Mouse (Mus musculus) CH12.LX (cell line): Measurements from ENCODE around the gene Endog. TPM values are rescaled to one million over a fixed set of nuclear protein-coding genes. Genes with fewer than 3 reads are reported as not detected.

Experiments used
- DNase-seq: peaks from one replicate; pipeline ENCODE4 v3.0.0-alpha.2; 2013; ENCODE audit errors: extremely low read depth
- H3K27ac ChIP-seq: 2 replicates; pipeline ENCODE4 v1.5.1; 2012; ENCODE audit warnings: low read depth, mild to moderate bottlenecking, control low read depth, moderate library complexity; ENCODE audit not compliant: insufficient read depth
- H3K27me3 ChIP-seq: replicated peaks from 2 replicates; pipeline ENCODE3; 2012; ENCODE audit warnings: inconsistent platforms
- H3K36me3 ChIP-seq, 2 experiments: replicated peaks in 1 of 2; 2 replicates each; pipeline versions ENCODE3 to v1.6.1; 2012; ENCODE audit warnings: inconsistent platforms in 1 of 2, low read length in 1 of 2, mild to moderate bottlenecking in 1 of 2, mixed read lengths in 1 of 2, moderate library complexity in 1 of 2; ENCODE audit not compliant: control insufficient read depth in 1 of 2, insufficient read depth in 1 of 2
- H3K4me1 ChIP-seq, 2 experiments: 2 replicates each; pipeline ENCODE4 v1.6.1; 2012; ENCODE audit warnings: inconsistent platforms in 1 of 2, moderate library complexity in 1 of 2; ENCODE audit not compliant: insufficient read depth in 2 of 2, control insufficient read depth in 1 of 2
- H3K4me2 ChIP-seq: 2 replicates; pipeline ENCODE4 v1.6.1; 2012; ENCODE audit warnings: low read depth, mild to moderate bottlenecking, control low read depth; ENCODE audit not compliant: poor library complexity, insufficient read depth, severe bottlenecking
- H3K4me3 ChIP-seq, 3 experiments: fragments of 150-350 bp in 1 of 3; sonication (generic) in 1 of 3; replicated peaks in 1 of 3; 2 replicates each; pipeline versions ENCODE3 to v1.5.1; 2011 to 2012; ENCODE audit warnings: low read depth in 2 of 3, low read length in 2 of 3, mild to moderate bottlenecking in 2 of 3, moderate library complexity in 2 of 3, control low read depth in 1 of 3, improper control_type of control experiment in 1 of 3, inconsistent platforms in 1 of 3, mixed read lengths in 1 of 3; ENCODE audit not compliant: poor library complexity in 1 of 3
- H3K79me2 ChIP-seq: replicated peaks from 2 replicates; pipeline ENCODE4 v1.6.1; 2012; ENCODE audit warnings: mild to moderate bottlenecking, moderate library complexity; ENCODE audit not compliant: control insufficient read depth, poor library complexity, insufficient read depth, severe bottlenecking; ENCODE audit errors: extremely low read depth
- H3K9ac ChIP-seq: 2 replicates; pipeline ENCODE4 v1.6.1; 2012; ENCODE audit warnings: low read depth, mild to moderate bottlenecking, control low read depth, moderate library complexity; ENCODE audit not compliant: insufficient read depth
- H3K9me3 ChIP-seq: replicated peaks from 2 replicates; pipeline ENCODE3; 2012; ENCODE audit warnings: low read length, inconsistent platforms, mixed read lengths
- BHLHE40 ChIP-seq: IDR thresholded peaks from 2 replicates; pipeline ENCODE4 v1.6.1; 2011; ENCODE audit warnings: mild to moderate bottlenecking, low read depth, low read length, improper control_type of control experiment
- CHD1 ChIP-seq: IDR thresholded peaks from 2 replicates; pipeline ENCODE4 v1.6.1; 2012; ENCODE audit warnings: low read depth, low read length, improper control_type of control experiment, inconsistent platforms
- CHD2 ChIP-seq: IDR thresholded peaks from 2 replicates; pipeline ENCODE4 v1.6.1; 2011; ENCODE audit warnings: low read length, improper control_type of control experiment
- E2F4 ChIP-seq: IDR thresholded peaks from 2 replicates; pipeline ENCODE4 v1.6.1; 2011; ENCODE audit warnings: low read depth, low read length, improper control_type of control experiment; ENCODE audit not compliant: insufficient replicate concordance
- EP300 ChIP-seq: IDR thresholded peaks from 2 replicates; pipeline ENCODE4 v1.6.1; 2011; ENCODE audit warnings: low read length, improper control_type of control experiment
- ETS1 ChIP-seq: conservative IDR thresholded peaks from 2 replicates; pipeline ENCODE4 v1.6.1; 2012; ENCODE audit warnings: low read depth, mild to moderate bottlenecking, inconsistent platforms, low read length, improper control_type of control experiment, moderate library complexity
- HCFC1 ChIP-seq: IDR thresholded peaks from 2 replicates; pipeline ENCODE4 v1.6.1; 2012; ENCODE audit warnings: low read depth, mild to moderate bottlenecking, inconsistent platforms, low read length, improper control_type of control experiment
- JUND ChIP-seq: conservative IDR thresholded peaks from 2 replicates; pipeline ENCODE4 v1.6.1; 2011; ENCODE audit warnings: low read depth, low read length, improper control_type of control experiment
- MAFK ChIP-seq: IDR thresholded peaks from 2 replicates; pipeline ENCODE4 v1.6.1; 2011; ENCODE audit warnings: low read length, improper control_type of control experiment; ENCODE audit not compliant: insufficient replicate concordance
- MAX ChIP-seq: IDR thresholded peaks from 2 replicates; pipeline ENCODE4 v1.6.1; 2011; ENCODE audit warnings: low read length, improper control_type of control experiment
- MAZ ChIP-seq: IDR thresholded peaks from 2 replicates; pipeline ENCODE4 v1.6.1; 2012; ENCODE audit warnings: low read depth, mild to moderate bottlenecking, inconsistent platforms, low read length, improper control_type of control experiment, moderate library complexity
- MEF2A ChIP-seq: IDR thresholded peaks from 2 replicates; pipeline ENCODE4 v1.6.1; 2014; ENCODE audit warnings: low read depth, mild to moderate bottlenecking, inconsistent platforms, low read length, improper control_type of control experiment, borderline replicate concordance
- MXI1 ChIP-seq: IDR thresholded peaks from 2 replicates; pipeline ENCODE4 v1.6.1; 2011; ENCODE audit warnings: mild to moderate bottlenecking, low read depth, low read length, improper control_type of control experiment
- MYC ChIP-seq: IDR thresholded peaks from 2 replicates; pipeline ENCODE4 v1.6.1; 2011; ENCODE audit warnings: low read depth, mild to moderate bottlenecking, improper control_type of control experiment, low read length
- NELFE ChIP-seq: IDR thresholded peaks from 2 replicates; pipeline ENCODE4 v1.6.1; 2011; ENCODE audit warnings: low read depth, low read length, improper control_type of control experiment
- RAD21 ChIP-seq: IDR thresholded peaks from 2 replicates; pipeline ENCODE4 v1.6.1; 2011; ENCODE audit warnings: low read depth, mild to moderate bottlenecking, low read length, improper control_type of control experiment, moderate library complexity
- SMC3 ChIP-seq: IDR thresholded peaks from 2 replicates; pipeline ENCODE4 v1.6.1; 2011; ENCODE audit warnings: low read depth, low read length, improper control_type of control experiment
- TBP ChIP-seq: conservative IDR thresholded peaks from 2 replicates; pipeline ENCODE4 v1.6.1; 2011; ENCODE audit warnings: low read depth, low read length, improper control_type of control experiment
- UBTF ChIP-seq: IDR thresholded peaks from 2 replicates; pipeline ENCODE4 v1.6.1; 2012; ENCODE audit warnings: low read depth, mild to moderate bottlenecking, inconsistent platforms, low read length, improper control_type of control experiment, moderate library complexity
- USF1 ChIP-seq: IDR thresholded peaks from 2 replicates; pipeline ENCODE4 v1.6.1; 2014; ENCODE audit warnings: low read depth, mild to moderate bottlenecking, inconsistent platforms, low read length, improper control_type of control experiment
- USF2 ChIP-seq: conservative IDR thresholded peaks from 2 replicates; pipeline ENCODE4 v1.6.1; 2011; ENCODE audit warnings: low read depth, low read length, improper control_type of control experiment
- ZC3H11A ChIP-seq: IDR thresholded peaks from 2 replicates; pipeline ENCODE4 v1.6.1; 2012; ENCODE audit warnings: low read depth, mild to moderate bottlenecking, inconsistent platforms, low read length, improper control_type of control experiment
- ZNF384 ChIP-seq: IDR thresholded peaks from 2 replicates; pipeline ENCODE4 v1.6.1; 2012; ENCODE audit warnings: low read depth, low read length, improper control_type of control experiment, inconsistent platforms
- dilution Hi-C: fragments of 300-500 bp; cut with MboI; formaldehyde crosslinking; loops from 2 replicates; pipeline ENCODE4 v1.14.3; 2020; ENCODE audit warnings: low sequenced_read_pairs; ENCODE audit not compliant: extremely low pct_unique_long_range_greater_than_20kb, extremely low pct_ligation_motif_present
- in situ Hi-C: fragments of 300-500 bp; cut with MboI; formaldehyde crosslinking; loops from 3 replicates; pipeline ENCODE4 v1.14.3; 2019; ENCODE audit warnings: low sequenced_read_pairs, low pct_ligation_motif_present, low pct_unique_long_range_greater_than_20kb, mixed read lengths
- polyA plus RNA-seq: library from polyadenylated mRNA; unstranded; fragments of >175 nt; gene quantifications from 2 replicates; pipeline ENCODE4 v1.2.1, GENCODE M21; 2012; ENCODE audit warnings: low read depth; ENCODE audit not compliant: insufficient read length
- total RNA-seq, 2 experiments: library from RNA; depleted of rRNA; stranded (reverse); fragments of 300-350 nt in 1 of 2; fragments of >200 nt in 1 of 2; gene quantifications; 2 replicates each; pipeline ENCODE4 v1.2.3; 2012 to 2014

Gene Endog
- total and polyA plus RNA-seq, 3 experiments, result 9.2 TPM; not detected in 2

GRCm38 (mm10) chr2:30132801-30133612 lies 38.3 kb upstream of the Endog start:
- TF ChIP-seq MAZ (no peak), MAFK (no peak), MXI1 (no peak), NELFE (no peak), RAD21 (no peak), ETS1 (no peak), ZNF384 (no peak), JUND (no peak), E2F4 (0 out of 2 replicates have a peak, but pooled peaks have one; percentile 65), BHLHE40 (no peak), CHD1 (0 out of 2 replicates have a peak, but pooled peaks have one; percentile 30), TBP (no peak), UBTF (no peak), MEF2A (no peak), HCFC1 (no peak), USF2 (no peak), USF1 (no peak), MYC (no peak), SMC3 (no peak), ZC3H11A (no peak), MAX (no peak), CHD2 (peak; percentile 63; the same call in 1 of the 2 replicates), EP300 (0 out of 2 replicates have a peak, but pooled peaks have one; percentile 7)
- no peaks in the 10 kb centered on the region for H3K79me2 ChIP-seq
- H3K27ac ChIP-seq, result no peak overlapping the region
- dilution Hi-C loops, result no loop called here
- H3K4me1 ChIP-seq, result peaks cover 0 to 24% of the 10 kb centered on the region in 2 experiments; a peak in 2 of 4 replicates
- in situ Hi-C loops, result no loop called here
- H3K27me3 ChIP-seq, result no peaks in the 10 kb centered on the region
- peak overlapping the region; percentile 48 for H3K4me2 ChIP-seq
- no peaks in the 10 kb centered on the region for H3K9me3 ChIP-seq
- H3K9ac ChIP-seq, result peak overlapping the region; percentile 76
- H3K36me3 ChIP-seq, result peaks cover 8 to 28% of the 10 kb centered on the region in 2 experiments
- DNase-seq, result peak; percentile 6
- peak overlapping the region; percentile 36 to 76 (median 75) for H3K4me3 ChIP-seq
